Mouse (Mus musculus) liver, adult 2 months (tissue): ENCODE measurements around the gene Irf1.

ENCODE experiments used
- CTCF ChIP-seq: fragments of 200-500 bp; IDR thresholded peaks from 2 replicates; pipeline ENCODE4 v1.5.1; 2011; ENCODE audit warnings: low read depth, low read length, control low read depth
- POLR2A ChIP-seq: fragments of 200-500 bp; IDR thresholded peaks from 2 replicates; pipeline ENCODE4 v1.6.1; 2011; ENCODE audit warnings: low read length, control low read depth; ENCODE audit not compliant: insufficient read depth; ENCODE audit errors: extremely low read depth

GRCm38 (mm10) chr11:53771001-53771744, 1.4 kb downstream of the Irf1 start:
- TF ChIP-seq CTCF (no peak), POLR2A (no peak)
